Mouse (Mus musculus) spleen, postnatal 36 days (tissue): ENCODE measurements around the gene Pom121.
A peak's percentile ranks its signal among the peaks of the same experiment; 100 is the strongest.

ENCODE experiments used
- DNase-seq, 2 experiments: peaks; one replicate each; pipeline ENCODE4 v3.0.0; 2022; ENCODE audit warnings: low spot score in 2 of 2, mixed read lengths in 1 of 2

Pom121 gene

GRCm38 (mm10) chr5:135394004-135394823 is at the start of gene Pom121:
Gene Pom121, minus strand, starts transcription at chr5:135394546.
- peak; percentile 76 to 82 for DNase-seq

GRCm38 (mm10) chr5:135442430-135442829 is 48.1 kb upstream of the Pom121 start:
- no peak for DNase-seq

GRCm38 (mm10) chr5:135435039-135435438 is 40.7 kb upstream of the Pom121 start:
- DNase-seq, result peak; percentile 64 to 70

- no peak for DNase-seq
Observed at GRCm38 (mm10) chr5:135433861-135434260, 39.5 kb upstream of the Pom121 start.

- DNase-seq, result peak in 1 of 2 experiments; percentile 10
Observed at GRCm38 (mm10) chr5:135431111-135431510, 36.8 kb upstream of the Pom121 start.

- no peak for DNase-seq
Observed at GRCm38 (mm10) chr5:135428786-135429185, 34.4 kb upstream of the Pom121 start.

- DNase-seq, result no peak
Observed at GRCm38 (mm10) chr5:135410266-135410665, 15.9 kb upstream of the Pom121 start.

- DNase-seq, result peak in 1 of 2 experiments; percentile 25
Observed at GRCm38 (mm10) chr5:135408114-135408513, 13.8 kb upstream of the Pom121 start.

- no peak for DNase-seq
Observed at GRCm38 (mm10) chr5:135405437-135405836, 11.1 kb upstream of the Pom121 start.

- no peak for DNase-seq
Observed at GRCm38 (mm10) chr5:135404623-135405022, 10.3 kb upstream of the Pom121 start.

- peak; percentile 57 to 62 for DNase-seq
Observed at GRCm38 (mm10) chr5:135400244-135400643, 5.9 kb upstream of the Pom121 start.

- DNase-seq, result no peak
Observed at GRCm38 (mm10) chr5:135399382-135399781, 5.0 kb upstream of the Pom121 start.

GRCm38 (mm10) chr5:135395826-135396225 is 1.5 kb upstream of the Pom121 start:
- DNase-seq, result peak; percentile 29 to 52

GRCm38 (mm10) chr5:135383771-135384170 is 10.6 kb downstream of the Pom121 start:
- no peak for DNase-seq

GRCm38 (mm10) chr5:135382746-135383145 is 11.6 kb downstream of the Pom121 start:
- no peak for DNase-seq

- DNase-seq, result no peak
Observed at GRCm38 (mm10) chr5:135381356-135381925, 12.9 kb downstream of the Pom121 start.

- DNase-seq, result no peak
Observed at GRCm38 (mm10) chr5:135380681-135381080, 13.7 kb downstream of the Pom121 start.

GRCm38 (mm10) chr5:135376341-135376740 is 18.0 kb downstream of the Pom121 start:
- DNase-seq, result no peak

GRCm38 (mm10) chr5:135375167-135375566 is 19.2 kb downstream of the Pom121 start:
- DNase-seq, result no peak

- DNase-seq, result no peak
Observed at GRCm38 (mm10) chr5:135373601-135374000, 20.7 kb downstream of the Pom121 start.

GRCm38 (mm10) chr5:135371195-135371594 is 23.2 kb downstream of the Pom121 start:
- DNase-seq, result no peak

GRCm38 (mm10) chr5:135369787-135370654 is 24.3 kb downstream of the Pom121 start, which contains the start of gene Nsun5:
Gene Nsun5, plus strand, starts transcription at chr5:135369953.
- DNase-seq, result peak; percentile 89 to 93
